Mouse (Mus musculus) lung, embryonic 14.5 days (tissue): ENCODE results near the gene Elf2. TPM values are rescaled to one million over a fixed set of nuclear protein-coding genes. Genes with fewer than 3 reads are reported as not detected.

Experiments
- ATAC-seq: fragments of 200-750 bp; cut with Nextera tagmentation; 2 replicates; pipeline ENCODE4 v1.8.0; 2017; ENCODE audit warnings: mild to moderate bottlenecking, moderate TSS enrichment, moderate library complexity; ENCODE audit not compliant: insufficient read depth
- DNase-seq: peaks from one replicate; pipeline ENCODE4 v3.0.0-alpha.2; 2015
- H3K27ac ChIP-seq: fragments of 300-500 bp; sonication (generic); 2 replicates; pipeline ENCODE4 v1.5.1; 2014; ENCODE audit warnings: low read depth, mild to moderate bottlenecking, moderate library complexity
- H3K27me3 ChIP-seq: fragments of 300-500 bp; sonication (generic); 2 replicates; pipeline ENCODE4 v1.6.1; 2014; ENCODE audit warnings: low read length, control low read depth; ENCODE audit not compliant: insufficient read depth
- H3K36me3 ChIP-seq: fragments of 300-500 bp; sonication (generic); 2 replicates; pipeline ENCODE4 v1.6.1; 2014; ENCODE audit warnings: control low read depth; ENCODE audit not compliant: insufficient read depth
- H3K4me1 ChIP-seq: fragments of 300-500 bp; sonication (generic); 2 replicates; pipeline ENCODE4 v1.6.1; 2014; ENCODE audit warnings: antibody characterized with exemption, control low read depth; ENCODE audit not compliant: insufficient read depth
- H3K4me2 ChIP-seq: fragments of 300-500 bp; sonication (generic); 2 replicates; pipeline ENCODE4 v1.6.1; 2014; ENCODE audit warnings: mild to moderate bottlenecking
- H3K4me3 ChIP-seq: fragments of 300-500 bp; sonication (generic); 2 replicates; pipeline ENCODE4 v1.5.1; 2014; ENCODE audit warnings: low read depth, low read length
- H3K9ac ChIP-seq: fragments of 300-500 bp; sonication (generic); 2 replicates; pipeline ENCODE4 v1.6.1; 2014
- H3K9me3 ChIP-seq: fragments of 300-500 bp; sonication (generic); 2 replicates; pipeline ENCODE4 v1.6.1; 2016; ENCODE audit warnings: low read depth, low read length, control low read depth
- CTCF ChIP-seq: IDR thresholded peaks from 2 replicates; pipeline ENCODE4 v1.5.1; 2016; ENCODE audit warnings: antibody characterized with exemption, low read depth
- WGBS: fragments of 180-500 bp; shearing (Covaris S2); extraction: QIAGEN DNeasy Blood & Tissue Kit; methylation state at CpG from one replicate; pipeline ENCODE4 v1.1.7; 2014; 5-methylcytosine and 5-hydroxymethylcytosine counted together
- polyA plus RNA-seq: library from polyadenylated mRNA; unstranded; fragments of >200 nt; fragmentation: Nextera tagmentation; extraction: Ambion mirVana; gene quantifications from 2 replicates; pipeline ENCODE4 v1.2.1, GENCODE M21; 2014

Elf2 gene
- polyA plus RNA-seq, 1 experiment from 2014 or later: 60.8 TPM

DNA sequence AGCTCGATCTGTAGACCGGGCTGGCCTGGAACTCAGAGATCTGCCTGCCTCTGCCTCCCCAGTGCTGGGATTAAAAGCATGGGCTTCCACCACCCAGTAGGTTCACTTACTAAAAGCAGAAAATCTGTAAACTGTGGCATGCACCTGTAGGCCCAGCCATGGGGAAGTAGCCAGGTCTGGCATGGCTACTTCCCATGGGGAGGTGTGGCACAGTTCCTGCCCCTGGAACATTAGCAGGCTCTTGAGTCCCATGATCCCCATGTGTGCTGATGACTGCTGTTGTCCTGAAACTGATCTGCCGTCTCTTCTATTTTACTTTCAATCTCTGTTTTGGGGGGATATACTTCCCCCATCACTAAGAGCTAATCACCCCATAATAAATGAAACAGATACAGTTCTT lies 127.4 kb downstream of the Elf2 start:
- H3K9me3 ChIP-seq: no peaks in the 10 kb centered on the region
- no peak overlapping the region for H3K27ac ChIP-seq
- 95% methylated on average over 3 of the region's 3 CpGs for WGBS
- H3K9ac ChIP-seq: no peak overlapping the region
- ATAC-seq: no peak
- H3K4me1 ChIP-seq: no peaks in the 10 kb centered on the region
- H3K36me3 ChIP-seq: no peaks in the 10 kb centered on the region
- no peak overlapping the region for H3K4me3 ChIP-seq
- no peak overlapping the region for H3K4me2 ChIP-seq
- no peak for TF ChIP-seq CTCF
- DNase-seq: no peak
- no peaks in the 10 kb centered on the region for H3K27me3 ChIP-seq

- no peak for DNase-seq
- ATAC-seq: no peak
- Histone ChIP-seq H3K4me3 (no peak overlapping the region), H3K9me3 (no peaks in the 10 kb centered on the region), H3K4me1 (no peaks in the 10 kb centered on the region), H3K27me3 (no peaks in the 10 kb centered on the region), H3K36me3 (no peaks in the 10 kb centered on the region), H3K27ac (no peak overlapping the region), H3K9ac (no peak overlapping the region), H3K4me2 (no peak overlapping the region)
- 93% methylated on average over 3 of the region's 3 CpGs for WGBS
- no peak for TF ChIP-seq CTCF
Observed at GRCm38 (mm10) chr3:51210485-51210884, 130.0 kb downstream of the Elf2 start.

DNA sequence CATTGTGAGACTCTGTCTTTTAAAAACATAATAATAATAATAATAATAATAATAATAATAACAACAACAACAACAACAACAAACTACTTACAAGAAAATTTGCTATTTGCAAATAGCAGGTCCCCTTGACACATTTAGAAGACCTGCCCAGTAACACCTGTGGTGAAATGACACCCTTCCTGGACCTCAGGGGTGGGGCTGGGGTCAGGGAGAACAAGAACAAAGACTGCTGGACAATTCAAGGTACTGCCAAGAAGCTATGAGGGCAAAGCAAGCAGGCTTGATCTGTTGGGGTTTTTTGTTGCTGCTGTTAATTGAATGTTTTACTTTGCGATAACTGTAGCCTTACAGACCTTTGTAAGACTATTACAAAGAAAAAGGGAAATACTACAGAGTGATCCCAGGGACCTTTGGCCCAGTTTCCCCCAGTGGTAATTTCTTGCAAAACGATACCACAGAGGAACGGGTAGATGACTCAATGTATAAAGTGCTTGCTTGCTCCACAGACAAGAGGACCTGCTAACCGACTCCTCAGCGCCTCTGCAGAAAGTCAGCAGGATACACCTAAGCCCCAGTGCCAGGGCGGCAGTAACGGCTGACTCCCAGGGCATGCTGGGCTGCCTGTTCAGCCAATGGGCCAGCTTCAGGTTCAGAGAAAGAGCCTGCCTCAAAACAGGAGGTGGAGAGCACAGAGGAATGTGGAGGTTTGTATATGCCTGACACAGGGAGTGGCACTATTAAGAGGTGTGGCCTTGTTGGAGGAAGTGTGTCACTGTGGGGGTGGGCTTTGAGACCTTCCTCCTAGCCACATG lies 130.8 kb downstream of the Elf2 start:
- H3K9me3 ChIP-seq: no peaks in the 10 kb centered on the region
- H3K36me3 ChIP-seq: no peaks in the 10 kb centered on the region
- H3K4me3 ChIP-seq: no peak overlapping the region
- WGBS: 79% methylated on average over 7 of the region's 7 CpGs
- no peak for ATAC-seq
- no peaks in the 10 kb centered on the region for H3K4me1 ChIP-seq
- no peak for DNase-seq
- H3K27ac ChIP-seq: no peak overlapping the region
- no peak overlapping the region for H3K4me2 ChIP-seq
- H3K9ac ChIP-seq: no peak overlapping the region
- no peak for TF ChIP-seq CTCF
- H3K27me3 ChIP-seq: no peaks in the 10 kb centered on the region

DNA sequence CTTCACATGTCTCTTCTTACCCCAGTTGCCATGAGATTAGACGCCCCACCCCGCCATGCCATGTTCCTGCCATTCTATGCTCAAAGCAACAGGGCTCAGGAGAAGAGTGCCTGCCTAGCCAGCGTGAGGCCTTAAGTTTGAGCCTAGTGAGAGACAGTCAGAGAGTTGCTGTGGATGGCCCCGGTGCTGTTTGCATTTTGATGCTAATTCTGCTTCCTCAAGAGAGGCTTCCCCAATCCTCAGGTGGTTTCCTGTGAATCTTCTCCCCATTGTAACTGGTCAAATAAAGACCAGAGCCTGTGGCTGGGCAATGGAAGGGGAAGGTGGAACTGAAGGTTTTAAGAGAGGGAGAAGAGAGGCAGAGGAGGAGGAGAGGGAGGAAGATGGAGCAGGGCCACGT lies 131.8 kb downstream of the Elf2 start:
- no peak for ATAC-seq
- no peak for DNase-seq
- Histone ChIP-seq H3K4me2 (no peak overlapping the region), H3K4me3 (no peak overlapping the region), H3K27ac (no peak overlapping the region), H3K4me1 (no peaks in the 10 kb centered on the region), H3K36me3 (no peaks in the 10 kb centered on the region), H3K27me3 (no peaks in the 10 kb centered on the region), H3K9me3 (no peaks in the 10 kb centered on the region), H3K9ac (no peak overlapping the region)
- WGBS: 58% methylated on average over 5 of the region's 5 CpGs
- no peak for TF ChIP-seq CTCF

GRCm38 (mm10) chr3:51206521-51206920 lies 133.9 kb downstream of the Elf2 start:
- WGBS: 72% methylated on average over 7 of the region's 7 CpGs
- H3K27me3 ChIP-seq: no peaks in the 10 kb centered on the region

GRCm38 (mm10) chr3:51204897-51205296 lies 135.6 kb downstream of the Elf2 start:
- H3K4me1 ChIP-seq: no peaks in the 10 kb centered on the region
- H3K27me3 ChIP-seq: no peaks in the 10 kb centered on the region
- H3K9me3 ChIP-seq: no peaks in the 10 kb centered on the region
- no peak for TF ChIP-seq CTCF
- H3K4me3 ChIP-seq: no peak overlapping the region
- H3K4me2 ChIP-seq: no peak overlapping the region
- 93% methylated on average over 14 of the region's 14 CpGs for WGBS
- H3K36me3 ChIP-seq: no peaks in the 10 kb centered on the region
- no peak for DNase-seq
- no peak for ATAC-seq
- no peak overlapping the region for H3K9ac ChIP-seq
- no peak overlapping the region for H3K27ac ChIP-seq

More at GRCm38 (mm10) chr3:51206521-51206920, 133.9 kb downstream of the Elf2 start:
- TF ChIP-seq CTCF: no peak
- DNase-seq: no peak
- no peaks in the 10 kb centered on the region for H3K9me3 ChIP-seq
- H3K4me2 ChIP-seq: no peak overlapping the region
- no peaks in the 10 kb centered on the region for H3K36me3 ChIP-seq
- no peak overlapping the region for H3K4me3 ChIP-seq
- no peak for ATAC-seq
- H3K4me1 ChIP-seq: no peaks in the 10 kb centered on the region
- no peak overlapping the region for H3K27ac ChIP-seq
- no peak overlapping the region for H3K9ac ChIP-seq

DNA sequence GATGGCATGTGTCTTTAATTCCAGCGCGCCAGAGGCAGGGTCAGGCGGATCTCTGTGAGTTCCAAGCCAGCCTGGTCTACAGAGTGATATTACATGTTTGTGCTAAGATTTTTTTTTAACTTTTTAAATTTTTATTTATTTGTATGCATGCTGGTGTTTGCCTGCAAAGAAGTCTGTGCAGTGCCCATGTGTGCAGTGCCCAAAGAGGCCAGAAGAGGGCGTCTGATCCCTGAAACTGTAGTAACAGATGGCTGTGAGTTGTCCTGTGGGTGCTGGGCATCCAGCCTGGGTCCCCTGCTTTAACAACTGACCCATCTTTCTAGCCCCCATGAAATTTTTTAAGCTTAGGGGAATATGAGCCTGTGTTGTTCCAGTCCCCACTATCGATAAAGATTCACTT lies 136.0 kb downstream of the Elf2 start:
- WGBS: 85% methylated on average over 5 of the region's 5 CpGs

More for the DNA sequence above, 136.0 kb downstream of the Elf2 start:
- ATAC-seq (no peak), DNase-seq (no peak)
- no peak overlapping the region for H3K27ac ChIP-seq
- H3K4me2 ChIP-seq: no peak overlapping the region
- no peaks in the 10 kb centered on the region for H3K9me3 ChIP-seq
- no peak overlapping the region for H3K9ac ChIP-seq
- no peaks in the 10 kb centered on the region for H3K36me3 ChIP-seq
- H3K27me3 ChIP-seq: no peaks in the 10 kb centered on the region
- H3K4me1 ChIP-seq: no peaks in the 10 kb centered on the region
- H3K4me3 ChIP-seq: no peak overlapping the region
- peak; percentile 27 for TF ChIP-seq CTCF
